Mouse (Mus musculus) granulocyte monocyte progenitor cell, adult 5-6 weeks (primary cell): ENCODE data around the gene Hmgb1. TPM values are rescaled to one million over a fixed set of nuclear protein-coding genes. Genes with fewer than 3 reads are reported as not detected.
A peak's percentile ranks its signal among the peaks of the same experiment; 100 is the strongest.

ENCODE experiments used
- ATAC-seq: replicated peaks from 2 replicates; pipeline ENCODE4 v1.8.0; 2016; ENCODE audit warnings: mild to moderate bottlenecking, moderate TSS enrichment, inconsistent platforms; ENCODE audit not compliant: poor library complexity, severe bottlenecking
- total RNA-seq, 2 experiments: library from RNA; stranded (forward) in 1 of 2; stranded (reverse) in 1 of 2; fragments of 200-712, 200-1000 nt in 1 of 2; fragments of >200 nt in 1 of 2; fragmentation: Nextera tagmentation in 1 of 2; gene quantifications; 2 replicates each; pipeline ENCODE4 v1.2.3; 2014 to 2017

Gene Hmgb1
- total RNA-seq, 2 experiments from 2014 or later = 1,067 to 1,480 TPM

DNA sequence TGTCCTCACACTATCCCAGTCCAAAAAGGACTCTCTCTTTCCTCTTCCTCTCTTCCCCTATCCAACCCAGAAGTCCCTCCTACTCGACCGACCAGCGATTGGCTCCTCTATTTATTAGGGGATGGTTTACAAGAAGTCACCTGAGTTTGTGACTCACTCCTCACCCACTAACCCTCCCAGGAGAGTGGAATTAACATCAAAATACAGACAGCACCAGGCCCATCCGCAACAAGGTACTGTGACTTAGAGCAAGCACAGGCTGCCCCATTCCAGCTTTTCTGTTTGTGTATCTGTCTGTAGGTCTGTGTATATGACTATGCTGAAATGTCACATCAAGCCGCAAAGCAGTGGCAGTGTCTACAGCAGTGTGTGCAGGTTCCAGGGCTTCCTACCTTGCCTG, 71.7 kb downstream of the Hmgb1 start:
- ATAC-seq = no peak

DNA sequence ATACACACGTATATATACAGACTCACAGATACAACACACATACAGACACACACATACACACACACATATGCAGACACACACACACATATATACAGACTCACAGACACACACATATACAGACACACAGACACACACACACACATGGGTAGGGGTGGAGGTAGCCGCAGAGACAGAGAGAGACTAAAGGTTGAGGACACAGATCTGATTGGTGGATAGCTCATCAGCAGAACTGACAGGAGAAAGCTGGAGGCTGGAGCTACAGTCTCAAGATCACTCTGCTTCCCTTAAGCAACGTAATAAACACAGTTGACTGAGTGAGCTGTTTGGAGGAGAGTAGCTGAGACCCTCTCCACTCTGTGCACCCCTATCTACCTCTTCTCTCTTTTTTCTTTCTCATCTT, 75.1 kb downstream of the Hmgb1 start:
- no peak for ATAC-seq

DNA sequence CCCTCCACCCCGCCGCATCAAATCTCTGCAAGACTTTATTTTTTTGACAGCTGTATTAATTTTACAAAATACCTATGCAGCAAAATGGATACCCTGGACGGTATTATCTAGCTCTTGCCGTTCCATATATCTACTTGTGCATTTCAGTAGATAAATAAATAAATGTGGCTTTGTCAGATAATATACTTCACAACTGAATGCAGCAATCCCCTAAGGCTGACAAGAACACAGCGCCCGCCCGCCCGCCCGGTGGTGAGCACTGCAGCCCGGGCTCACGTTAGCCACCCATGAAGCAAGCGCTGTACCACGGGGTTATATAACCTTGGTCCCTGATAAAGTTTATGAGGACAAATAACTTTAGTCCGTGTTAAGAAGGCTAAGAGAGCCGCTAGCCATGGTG, 76.1 kb downstream of the Hmgb1 start:
- no peak for ATAC-seq

GRCm38 (mm10) chr5:149107566-149107965, 76.7 kb downstream of the Hmgb1 start:
- ATAC-seq = no peak

- ATAC-seq = no peak
Observed at GRCm38 (mm10) chr5:149104096-149104725, 80.1 kb downstream of the Hmgb1 start.

DNA sequence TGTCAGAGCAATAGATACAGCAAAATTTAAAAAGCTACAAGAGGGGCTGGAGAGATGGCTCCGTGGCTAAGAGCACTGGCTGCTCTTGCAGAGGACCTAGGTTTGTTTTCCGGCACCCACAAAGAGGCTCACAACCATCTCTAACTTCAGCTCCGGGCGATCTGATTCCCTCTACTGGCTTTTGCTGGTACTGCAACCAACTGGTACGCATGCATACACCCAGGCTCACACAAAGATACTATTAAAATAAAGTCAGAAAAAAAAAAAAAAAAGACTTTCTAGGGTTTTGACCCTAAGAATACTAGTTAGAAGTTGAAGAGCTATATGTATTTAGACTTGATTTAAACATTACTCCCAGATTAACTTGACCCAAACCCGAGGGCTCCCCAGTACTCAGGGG, 82.4 kb downstream of the Hmgb1 start:
- no peak for ATAC-seq

- no peak for ATAC-seq
Observed at GRCm38 (mm10) chr5:149100091-149100490, 84.2 kb downstream of the Hmgb1 start.

DNA sequence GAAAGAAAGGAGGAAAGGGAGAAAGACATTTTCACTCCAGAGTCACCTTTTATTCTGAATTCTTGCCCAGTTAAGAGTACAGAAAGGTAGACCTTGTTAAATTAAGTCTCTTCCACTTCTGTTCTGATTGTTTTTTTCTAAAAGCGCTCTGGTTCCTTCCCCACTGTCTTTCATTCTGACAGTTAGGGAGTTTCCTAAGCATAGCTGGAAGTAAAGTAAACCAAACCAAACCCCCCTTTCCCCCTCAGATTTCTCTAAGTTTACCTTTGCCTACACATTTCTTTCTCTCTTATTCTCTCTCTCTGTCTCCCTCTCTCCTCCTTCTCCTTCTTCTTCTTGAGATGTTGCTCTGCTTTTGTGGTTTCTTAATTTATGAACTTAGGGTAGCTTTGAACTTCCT, 85.3 kb downstream of the Hmgb1 start:
- ATAC-seq = no peak

DNA sequence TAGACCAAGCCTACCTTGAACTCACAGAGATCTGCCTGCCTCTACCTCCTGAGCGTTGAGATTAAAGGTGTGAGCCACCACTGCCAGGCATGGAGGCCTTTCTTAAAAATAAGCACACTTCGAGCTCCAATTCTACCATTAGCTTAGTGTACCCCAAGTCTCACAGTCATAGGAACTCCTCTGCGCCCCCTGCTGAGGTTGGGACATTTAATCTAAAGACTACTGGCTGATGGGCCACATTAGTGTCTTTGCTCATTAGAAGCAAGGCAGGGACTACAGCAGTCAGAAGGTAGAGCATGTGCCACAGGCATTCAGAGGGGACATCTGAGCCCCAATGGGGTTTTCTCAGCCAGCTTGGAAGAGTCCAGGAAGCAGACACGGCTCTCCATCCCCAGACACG, 86.4 kb downstream of the Hmgb1 start:
- ATAC-seq = no peak

DNA sequence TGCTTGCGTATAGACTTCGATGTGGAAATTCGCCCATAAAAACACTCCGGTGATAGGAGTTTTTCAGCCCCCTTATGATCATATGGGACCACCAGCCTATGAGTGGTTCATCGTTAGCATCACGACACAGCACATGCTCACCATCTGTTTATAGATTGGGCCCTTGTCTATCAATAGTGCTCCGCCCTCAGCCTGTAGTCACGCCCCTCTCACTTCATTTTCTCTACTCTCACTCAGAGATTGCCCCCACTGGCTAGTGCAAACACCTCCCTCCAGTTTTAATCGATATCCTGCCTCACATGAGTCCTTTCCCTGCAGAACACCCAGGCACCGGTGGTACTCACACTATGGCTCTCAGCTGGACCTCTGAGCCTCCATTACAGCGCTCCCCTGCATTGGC, 88.0 kb downstream of the Hmgb1 start:
- ATAC-seq = no peak

DNA sequence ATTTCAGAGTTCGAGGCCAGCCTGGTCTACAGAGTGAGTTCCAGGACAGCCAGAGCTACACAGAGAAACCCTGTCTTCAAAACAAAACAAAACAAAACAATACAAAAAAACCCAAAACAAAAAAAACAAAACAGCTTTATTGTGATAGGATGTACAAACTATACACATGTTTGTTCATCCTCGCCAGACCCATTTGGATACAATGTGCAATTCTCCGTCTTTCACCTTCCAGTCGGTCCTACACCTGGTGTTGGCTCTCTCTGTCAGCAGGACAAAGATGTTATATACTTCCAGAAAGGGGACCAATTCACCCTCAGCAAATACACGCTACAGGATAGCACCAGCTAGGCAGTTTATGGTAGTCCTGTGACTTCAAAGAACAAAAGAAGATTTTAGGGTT, 91.4 kb downstream of the Hmgb1 start:
- no peak for ATAC-seq

- no peak for ATAC-seq
Observed at GRCm38 (mm10) chr5:149092526-149092925, 91.8 kb downstream of the Hmgb1 start.

DNA sequence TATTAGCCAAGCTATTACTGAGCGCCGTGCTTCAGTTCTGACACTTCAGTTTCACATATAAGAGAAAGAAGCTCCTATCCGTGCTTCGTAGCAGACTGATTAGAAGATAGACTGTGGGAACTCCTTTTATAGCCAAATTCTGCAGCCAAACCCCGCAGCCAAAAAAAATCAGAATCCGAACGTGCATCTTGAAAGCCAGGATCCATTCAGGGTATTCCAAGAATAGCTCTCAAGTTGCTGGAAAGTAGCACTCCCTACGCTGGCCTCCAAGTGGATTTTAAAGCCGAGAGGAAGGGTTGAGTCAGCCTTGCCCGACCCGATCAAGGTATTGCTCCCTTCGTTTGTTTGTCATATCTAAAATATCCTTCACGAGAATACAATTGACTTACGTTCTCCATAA, 93.0 kb downstream of the Hmgb1 start:
- ATAC-seq = no peak

DNA sequence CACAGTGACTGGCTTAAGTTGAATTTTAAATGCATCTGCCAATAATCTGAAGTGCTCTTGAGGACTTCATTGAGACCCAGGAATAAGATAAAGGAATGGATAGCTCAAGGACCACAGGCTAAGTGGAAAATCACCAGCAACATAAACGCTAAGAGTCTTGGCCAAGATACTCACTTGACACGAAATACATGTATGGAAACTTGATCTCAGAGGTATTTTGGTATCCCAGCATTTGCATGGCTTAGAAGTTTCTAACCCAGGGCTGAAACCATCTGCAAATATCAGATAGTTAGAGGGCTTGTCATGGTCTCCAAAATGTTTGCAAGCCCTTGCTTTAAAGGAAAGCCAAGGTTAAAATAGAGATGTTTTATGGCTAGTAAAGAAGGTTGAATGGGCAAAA, 94.4 kb downstream of the Hmgb1 start:
- no peak for ATAC-seq

DNA sequence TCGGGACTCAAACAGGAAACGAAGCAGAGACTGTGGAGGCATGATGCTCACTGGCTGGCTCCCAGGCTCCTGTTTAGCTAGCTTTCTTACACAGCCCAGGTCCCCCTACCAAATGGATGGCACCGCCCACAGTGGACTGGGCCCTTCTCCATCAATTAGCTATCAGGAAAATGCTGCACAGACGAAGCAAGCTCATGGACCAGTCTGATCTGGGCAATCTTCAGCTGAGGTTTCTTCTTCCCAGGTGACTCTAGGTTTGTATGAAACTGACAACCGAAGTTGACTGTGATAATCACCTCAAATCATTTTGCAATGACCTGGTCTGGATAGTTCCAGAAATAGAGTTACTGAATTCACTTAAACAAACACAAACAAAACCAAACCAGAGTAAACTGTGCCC, 94.8 kb downstream of the Hmgb1 start:
- ATAC-seq = no peak

- peak; percentile 99 for ATAC-seq
Observed at GRCm38 (mm10) chr5:149088891-149089290, 95.4 kb downstream of the Hmgb1 start.

- no peak for ATAC-seq
Observed at GRCm38 (mm10) chr5:149088149-149088548, 96.1 kb downstream of the Hmgb1 start.

GRCm38 (mm10) chr5:149086382-149087244, 97.7 kb downstream of the Hmgb1 start:
- no peak for ATAC-seq

GRCm38 (mm10) chr5:149080466-149080865, 103.8 kb downstream of the Hmgb1 start:
- no peak for ATAC-seq

GRCm38 (mm10) chr5:149079758-149080150, 104.5 kb downstream of the Hmgb1 start:
- 0 out of 2 replicates have a peak, but pooled peaks have one; percentile 40 for ATAC-seq

DNA sequence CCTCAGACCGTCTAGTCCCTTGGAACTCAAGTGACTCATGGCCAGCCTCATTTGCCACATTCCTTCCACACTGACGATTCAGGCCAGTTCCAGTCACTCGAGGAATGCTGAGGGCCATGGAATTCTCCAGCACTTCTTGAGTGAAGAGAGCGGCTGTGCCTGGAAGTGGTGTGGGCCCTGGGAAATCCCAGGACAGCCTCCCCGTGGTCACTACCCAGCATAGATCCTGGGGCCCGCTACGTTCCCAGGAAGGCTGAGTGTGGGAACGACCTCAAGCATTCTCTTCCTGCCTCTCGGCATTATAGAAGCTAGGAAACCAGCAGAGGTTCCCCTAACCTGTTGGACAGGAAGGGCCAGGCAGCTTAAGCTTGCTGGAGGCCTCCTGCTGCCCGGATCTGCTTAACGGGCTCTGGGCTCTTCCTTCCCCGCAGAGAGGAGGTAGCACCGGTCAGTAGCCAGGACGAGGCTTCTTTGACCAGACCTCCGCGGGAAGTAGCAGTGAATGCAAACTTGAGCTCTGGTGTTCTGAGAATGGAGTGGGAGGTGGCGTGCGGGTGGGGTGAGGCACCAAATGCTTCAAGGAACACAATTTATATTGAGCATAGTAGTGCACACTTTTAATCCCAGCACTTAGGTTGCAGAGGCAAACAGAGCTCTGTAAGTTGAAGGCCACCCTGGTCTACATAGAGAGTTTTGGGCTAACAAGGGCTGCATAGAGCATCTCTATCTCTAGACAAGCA, 105.1 kb downstream of the Hmgb1 start:
- ATAC-seq = 0 out of 2 replicates have a peak, but pooled peaks have one; percentile 12
